Mouse (Mus musculus) lung, embryonic 16.5 days (tissue): ENCODE results near the gene Gpatch8. TPM values are rescaled to one million over a fixed set of nuclear protein-coding genes. Genes with fewer than 3 reads are reported as not detected.
"Not testable (repeated sequence)": the region's sequence is repeated elsewhere in the genome, so short reads cannot be mapped to it uniquely, and the experiment has no call there.

Experiments used
- ATAC-seq: fragments of 200-750 bp; cut with Nextera tagmentation; 2 replicates; pipeline ENCODE4 v1.8.0; 2017; ENCODE audit warnings: low read depth, mild to moderate bottlenecking, moderate library complexity
- H3K27ac ChIP-seq: fragments of 300-500 bp; sonication (generic); 2 replicates; pipeline ENCODE4 v1.5.1; 2014; ENCODE audit warnings: mild to moderate bottlenecking, control low read depth, low read length
- H3K27me3 ChIP-seq: fragments of 300-500 bp; sonication (generic); 2 replicates; pipeline ENCODE4 v1.6.1; 2014; ENCODE audit warnings: low read depth, low read length, mixed read lengths; ENCODE audit not compliant: control insufficient read depth, insufficient read depth
- H3K36me3 ChIP-seq: fragments of 300-500 bp; sonication (generic); 2 replicates; pipeline ENCODE4 v1.6.1; 2014; ENCODE audit warnings: low read length; ENCODE audit not compliant: control insufficient read depth, insufficient read depth
- H3K4me1 ChIP-seq: fragments of 300-500 bp; sonication (generic); replicated peaks from 2 replicates; pipeline ENCODE4 v1.6.1; 2014; ENCODE audit warnings: low read length, mixed read lengths; ENCODE audit not compliant: control insufficient read depth, insufficient read depth
- H3K4me2 ChIP-seq: fragments of 300-500 bp; sonication (generic); 2 replicates; pipeline ENCODE4 v1.6.1; 2014; ENCODE audit warnings: low read depth, low read length, control low read depth
- H3K4me3 ChIP-seq: fragments of 300-500 bp; sonication (generic); 2 replicates; pipeline ENCODE4 v1.5.1; 2014; ENCODE audit warnings: mild to moderate bottlenecking, low read length, control low read depth
- H3K9ac ChIP-seq: fragments of 300-500 bp; sonication (generic); 2 replicates; pipeline ENCODE4 v1.6.1; 2014; ENCODE audit warnings: low read length, control low read depth
- H3K9me3 ChIP-seq: fragments of 300-500 bp; sonication (generic); 2 replicates; pipeline ENCODE4 v1.6.1; 2016; ENCODE audit warnings: low read length; ENCODE audit not compliant: control insufficient read depth
- WGBS: fragments of 180-500 bp; shearing (Covaris S2); extraction: QIAGEN DNeasy Blood & Tissue Kit; methylation state at CpG from one replicate; pipeline ENCODE4 v1.1.7; 2014; 5-methylcytosine and 5-hydroxymethylcytosine counted together
- polyA plus RNA-seq: library from polyadenylated mRNA; unstranded; fragments of >200 nt; fragmentation: Nextera tagmentation; extraction: Ambion mirVana; gene quantifications from 2 replicates; pipeline ENCODE4 v1.2.1, GENCODE M21; 2015

Gpatch8 gene
- polyA plus RNA-seq, 1 experiment from 2014 or later = 47.1 TPM

GRCm38 (mm10) chr11:102575034-102575433 is 18.8 kb upstream of the Gpatch8 start:
- no peak overlapping the region for H3K9ac ChIP-seq
- WGBS = 76% methylated on average over 1 of the region's 1 CpGs
- H3K27ac ChIP-seq = no peak overlapping the region
- no peak overlapping the region for H3K4me2 ChIP-seq
- ATAC-seq = no peak
- H3K4me1 ChIP-seq = peaks cover 16% of the 10 kb centered on the region
- no peaks in the 10 kb centered on the region for H3K27me3 ChIP-seq
- H3K4me3 ChIP-seq = no peak overlapping the region
- no peaks in the 10 kb centered on the region for H3K9me3 ChIP-seq
- H3K36me3 ChIP-seq = no peaks in the 10 kb centered on the region

GRCm38 (mm10) chr11:102572866-102573663 is 16.9 kb upstream of the Gpatch8 start:
- ATAC-seq = peak; percentile 88
- H3K27ac ChIP-seq = peak overlapping the region; percentile 47
- H3K9me3 ChIP-seq = no peaks in the 10 kb centered on the region
- no peaks in the 10 kb centered on the region for H3K36me3 ChIP-seq
- 13% methylated on average over 18 of the region's 18 CpGs for WGBS
- H3K27me3 ChIP-seq = no peaks in the 10 kb centered on the region
- H3K4me2 ChIP-seq = peak overlapping the region; percentile 66
- peaks cover 6% of the 10 kb centered on the region; the same call in 1 of the 2 replicates for H3K4me1 ChIP-seq
- peak overlapping the region; percentile 50 for H3K4me3 ChIP-seq
- H3K9ac ChIP-seq = peak overlapping the region; percentile 65

- Histone ChIP-seq H3K4me2 (no peak overlapping the region), H3K27me3 (no peaks in the 10 kb centered on the region), H3K36me3 (no peaks in the 10 kb centered on the region), H3K9ac (no peak overlapping the region), H3K4me1 (peaks cover 2% of the 10 kb centered on the region; the same call in 1 of the 2 replicates), H3K9me3 (no peaks in the 10 kb centered on the region), H3K4me3 (no peak overlapping the region), H3K27ac (no peak overlapping the region)
- WGBS = 64% methylated on average over 7 of the region's 7 CpGs
- no peak for ATAC-seq
Observed at GRCm38 (mm10) chr11:102568756-102569377, 12.7 kb upstream of the Gpatch8 start.

- Histone ChIP-seq H3K36me3 (no peaks in the 10 kb centered on the region), H3K4me3 (no peak overlapping the region), H3K4me1 (no peaks in the 10 kb centered on the region), H3K4me2 (no peak overlapping the region), H3K27ac (no peak overlapping the region), H3K27me3 (no peaks in the 10 kb centered on the region), H3K9me3 (no peaks in the 10 kb centered on the region), H3K9ac (no peak overlapping the region)
- ATAC-seq = no peak
- WGBS = 75% methylated on average over 12 of the region's 12 CpGs
Observed at GRCm38 (mm10) chr11:102568191-102568590, 12.0 kb upstream of the Gpatch8 start.

- no peak for ATAC-seq
- WGBS = 97% methylated on average over 15 of the region's 15 CpGs
Observed at GRCm38 (mm10) chr11:102567723-102568122, 11.5 kb upstream of the Gpatch8 start.

GRCm38 (mm10) chr11:102567157-102567556 is 11.0 kb upstream of the Gpatch8 start:
- no peak overlapping the region for H3K4me2 ChIP-seq
- 82% methylated on average over 6 of the region's 6 CpGs for WGBS
- H3K27me3 ChIP-seq = no peaks in the 10 kb centered on the region
- H3K4me3 ChIP-seq = no peak overlapping the region
- no peak for ATAC-seq
- no peaks in the 10 kb centered on the region for H3K9me3 ChIP-seq
- H3K4me1 ChIP-seq = no peaks in the 10 kb centered on the region
- no peak overlapping the region for H3K9ac ChIP-seq
- no peaks in the 10 kb centered on the region for H3K36me3 ChIP-seq
- H3K27ac ChIP-seq = no peak overlapping the region

More at GRCm38 (mm10) chr11:102567723-102568122, 11.5 kb upstream of the Gpatch8 start:
- H3K9ac ChIP-seq = no peak overlapping the region
- H3K4me2 ChIP-seq = no peak overlapping the region
- H3K9me3 ChIP-seq = no peaks in the 10 kb centered on the region
- no peaks in the 10 kb centered on the region for H3K27me3 ChIP-seq
- H3K4me3 ChIP-seq = no peak overlapping the region
- H3K27ac ChIP-seq = no peak overlapping the region
- H3K4me1 ChIP-seq = no peaks in the 10 kb centered on the region
- H3K36me3 ChIP-seq = no peaks in the 10 kb centered on the region

- Histone ChIP-seq H3K4me1 (no peaks in the 10 kb centered on the region), H3K9me3 (no peaks in the 10 kb centered on the region), H3K27me3 (no peaks in the 10 kb centered on the region), H3K4me2 (no peak overlapping the region), H3K9ac (no peak overlapping the region), H3K4me3 (no peak overlapping the region), H3K27ac (no peak overlapping the region), H3K36me3 (no peaks in the 10 kb centered on the region)
- WGBS = 67% methylated on average over 1 of the region's 1 CpGs
- no peak for ATAC-seq
Observed at GRCm38 (mm10) chr11:102566290-102566689, 10.1 kb upstream of the Gpatch8 start.

- Histone ChIP-seq H3K4me2 (0 out of 2 replicates have a peak overlapping the region, but pooled peaks have one; percentile 14), H3K9ac (peak overlapping the region; percentile 17; the same call in 1 of the 2 replicates), H3K36me3 (no peaks in the 10 kb centered on the region), H3K9me3 (no peaks in the 10 kb centered on the region), H3K4me3 (no peak overlapping the region), H3K27ac (no peak overlapping the region; the same call in 1 of the 2 replicates), H3K27me3 (no peaks in the 10 kb centered on the region), H3K4me1 (no peaks in the 10 kb centered on the region)
- no peak for ATAC-seq
Observed at GRCm38 (mm10) chr11:102565741-102566140, 9.5 kb upstream of the Gpatch8 start.

GRCm38 (mm10) chr11:102564952-102565671 is 8.9 kb upstream of the Gpatch8 start:
- WGBS = 38% methylated on average over 14 of the region's 14 CpGs
- peak overlapping the region; percentile 17; the same call in 1 of the 2 replicates for H3K27ac ChIP-seq
- ATAC-seq, H3K36me3 ChIP-seq, H3K4me1 ChIP-seq, H3K27me3 ChIP-seq, H3K4me3 ChIP-seq, H3K9ac ChIP-seq, H3K9me3 ChIP-seq: not testable (repeated sequence)
- H3K4me2 ChIP-seq = 0 out of 2 replicates have a peak overlapping the region, but pooled peaks have one; percentile 14
